Mouse (Mus musculus) embryonic facial prominence, embryonic 11.5 days (tissue): ENCODE results near the gene Serinc5. TPM values are rescaled to one million over a fixed set of nuclear protein-coding genes. Genes with fewer than 3 reads are reported as not detected.
A peak's percentile ranks its signal among the peaks of the same experiment; 100 is the strongest.

Source experiments
- ATAC-seq: fragments of 200-750 bp; cut with Nextera tagmentation; replicated peaks from 2 replicates; pipeline ENCODE4 v1.8.0; 2017; ENCODE audit warnings: low read depth; ENCODE audit not compliant: insufficient number of reproducible peaks, low FRiP score, low TSS enrichment
- DNase-seq: peaks from one replicate; pipeline ENCODE4 v3.0.0-alpha.2; 2015; ENCODE audit warnings: low spot score
- H3K27ac ChIP-seq: fragments of 300-500 bp; sonication (generic); replicated peaks from 2 replicates; pipeline ENCODE4 v1.5.1; 2014; ENCODE audit warnings: mild to moderate bottlenecking, low read depth, low read length, control low read depth
- H3K27me3 ChIP-seq: fragments of 300-500 bp; sonication (generic); 2 replicates; pipeline ENCODE4 v1.6.1; 2014; ENCODE audit warnings: mild to moderate bottlenecking, low read length, moderate library complexity, mixed read lengths; ENCODE audit not compliant: control insufficient read depth, insufficient read depth
- H3K36me3 ChIP-seq: fragments of 300-500 bp; sonication (generic); replicated peaks from 2 replicates; pipeline ENCODE4 v1.6.1; 2014; ENCODE audit warnings: low read depth, mild to moderate bottlenecking, low read length, moderate library complexity, mixed read lengths; ENCODE audit not compliant: control insufficient read depth, insufficient read depth
- H3K4me1 ChIP-seq: fragments of 300-500 bp; sonication (generic); 2 replicates; pipeline ENCODE4 v1.6.1; 2014; ENCODE audit warnings: low read length, mixed read lengths; ENCODE audit not compliant: control insufficient read depth, insufficient read depth
- H3K4me2 ChIP-seq: fragments of 300-500 bp; sonication (generic); 2 replicates; pipeline ENCODE4 v1.6.1; 2014; ENCODE audit warnings: low read depth, mild to moderate bottlenecking, control low read depth, low read length, moderate library complexity
- H3K4me3 ChIP-seq: fragments of 300-500 bp; sonication (generic); 2 replicates; pipeline ENCODE4 v1.5.1; 2014; ENCODE audit warnings: low read depth, low read length, control low read depth
- H3K9ac ChIP-seq: fragments of 300-500 bp; sonication (generic); replicated peaks from 2 replicates; pipeline ENCODE4 v1.6.1; 2014; ENCODE audit warnings: mild to moderate bottlenecking, control low read depth, low read length
- H3K9me3 ChIP-seq: fragments of 300-500 bp; sonication (generic); replicated peaks from 2 replicates; pipeline ENCODE4 v1.6.1; 2016; ENCODE audit warnings: mild to moderate bottlenecking, low read length, inconsistent platforms, mixed read lengths; ENCODE audit not compliant: control insufficient read depth
- WGBS: fragments of 180-500 bp; shearing (Covaris S2); extraction: QIAGEN DNeasy Blood & Tissue Kit; methylation state at CpG from one replicate; pipeline ENCODE4 v1.1.7; 2014; 5-methylcytosine and 5-hydroxymethylcytosine counted together
- polyA plus RNA-seq: library from polyadenylated mRNA; unstranded; fragments of >200 nt; fragmentation: Nextera tagmentation; extraction: Ambion mirVana; gene quantifications from 2 replicates; pipeline ENCODE4 v1.2.1, GENCODE M21; 2014

Gene Serinc5
- polyA plus RNA-seq, 1 experiment from 2014 or later = 9.8 TPM

GRCm38 (mm10) chr13:92626725-92627124, 15.8 kb downstream of the Serinc5 start:
- 90% methylated on average over 5 of the region's 5 CpGs for WGBS
- Histone ChIP-seq H3K27ac (no peak overlapping the region), H3K9me3 (no peaks in the 10 kb centered on the region), H3K36me3 (no peaks in the 10 kb centered on the region), H3K4me3 (no peak overlapping the region), H3K4me2 (no peak overlapping the region), H3K4me1 (no peaks in the 10 kb centered on the region), H3K27me3 (no peaks in the 10 kb centered on the region), H3K9ac (no peak overlapping the region)
- DNase-seq (no peak), ATAC-seq (no peak)

GRCm38 (mm10) chr13:92629509-92629908, 18.6 kb downstream of the Serinc5 start:
- Histone ChIP-seq H3K27me3 (no peaks in the 10 kb centered on the region), H3K9me3 (no peaks in the 10 kb centered on the region), H3K36me3 (no peaks in the 10 kb centered on the region), H3K4me2 (no peak overlapping the region), H3K27ac (no peak overlapping the region), H3K4me3 (no peak overlapping the region), H3K9ac (no peak overlapping the region), H3K4me1 (no peaks in the 10 kb centered on the region)
- 85% methylated on average over 3 of the region's 3 CpGs for WGBS
- DNase-seq = no peak
- ATAC-seq = no peak

- Histone ChIP-seq H3K27ac (no peak overlapping the region), H3K36me3 (no peaks in the 10 kb centered on the region), H3K27me3 (no peaks in the 10 kb centered on the region), H3K9me3 (no peaks in the 10 kb centered on the region), H3K4me2 (no peak overlapping the region), H3K9ac (no peak overlapping the region), H3K4me1 (peaks cover 3% of the 10 kb centered on the region), H3K4me3 (no peak overlapping the region)
- ATAC-seq = no peak
- DNase-seq = no peak
- WGBS = 86% methylated on average over 4 of the region's 4 CpGs
Measured at GRCm38 (mm10) chr13:92631450-92631849, 20.6 kb downstream of the Serinc5 start.

- H3K36me3 ChIP-seq = no peaks in the 10 kb centered on the region
Measured at GRCm38 (mm10) chr13:92632550-92632949, 21.7 kb downstream of the Serinc5 start.

GRCm38 (mm10) chr13:92635040-92635439, 24.1 kb downstream of the Serinc5 start:
- peaks cover 3% of the 10 kb centered on the region for H3K4me1 ChIP-seq
- DNase-seq (no peak), ATAC-seq (no peak)
- no peaks in the 10 kb centered on the region for H3K27me3 ChIP-seq
- H3K4me3 ChIP-seq = no peak overlapping the region
- H3K9me3 ChIP-seq = no peaks in the 10 kb centered on the region
- no peak overlapping the region for H3K27ac ChIP-seq
- 15% methylated on average over 2 of the region's 2 CpGs for WGBS
- H3K4me2 ChIP-seq = no peak overlapping the region
- H3K9ac ChIP-seq = no peak overlapping the region
- H3K36me3 ChIP-seq = no peaks in the 10 kb centered on the region

More at GRCm38 (mm10) chr13:92632550-92632949, 21.7 kb downstream of the Serinc5 start:
- peaks cover 3% of the 10 kb centered on the region for H3K4me1 ChIP-seq
- no peak overlapping the region for H3K27ac ChIP-seq
- no peaks in the 10 kb centered on the region for H3K9me3 ChIP-seq
- ATAC-seq = no peak
- WGBS = 38% methylated on average over 4 of the region's 4 CpGs
- no peaks in the 10 kb centered on the region for H3K27me3 ChIP-seq
- H3K9ac ChIP-seq = no peak overlapping the region
- no peak overlapping the region for H3K4me3 ChIP-seq
- no peak overlapping the region for H3K4me2 ChIP-seq
- no peak for DNase-seq

- H3K27ac ChIP-seq = peak overlapping the region; percentile 60
- H3K36me3 ChIP-seq = no peaks in the 10 kb centered on the region
- 55% methylated on average over 6 of the region's 6 CpGs for WGBS
- H3K9ac ChIP-seq = no peak overlapping the region; the same call in 1 of the 2 replicates
- DNase-seq (no peak), ATAC-seq (no peak)
- H3K4me2 ChIP-seq = no peak overlapping the region
- H3K4me3 ChIP-seq = no peak overlapping the region
- H3K9me3 ChIP-seq = no peaks in the 10 kb centered on the region
- no peaks in the 10 kb centered on the region for H3K27me3 ChIP-seq
- H3K4me1 ChIP-seq = peaks cover 3% of the 10 kb centered on the region
Measured at GRCm38 (mm10) chr13:92636226-92636909, 25.5 kb downstream of the Serinc5 start.

GRCm38 (mm10) chr13:92636910-92637275, 26.0 kb downstream of the Serinc5 start:
- WGBS = 2% methylated on average over 7 of the region's 7 CpGs
- peak; percentile 93 for DNase-seq
- H3K4me3 ChIP-seq = no peak overlapping the region
- no peaks in the 10 kb centered on the region for H3K36me3 ChIP-seq
- H3K9me3 ChIP-seq = no peaks in the 10 kb centered on the region
- peak; percentile 71 for ATAC-seq
- peak overlapping the region; percentile 30 for H3K27ac ChIP-seq
- peaks cover 3% of the 10 kb centered on the region for H3K4me1 ChIP-seq
- H3K4me2 ChIP-seq = no peak overlapping the region
- no peaks in the 10 kb centered on the region for H3K27me3 ChIP-seq
- H3K9ac ChIP-seq = peak overlapping the region; percentile 3; the same call in 1 of the 2 replicates

- Histone ChIP-seq H3K4me1 (peaks cover 3% of the 10 kb centered on the region), H3K4me3 (no peak overlapping the region), H3K36me3 (no peaks in the 10 kb centered on the region), H3K27me3 (no peaks in the 10 kb centered on the region), H3K27ac (no peak overlapping the region), H3K4me2 (no peak overlapping the region), H3K9me3 (no peaks in the 10 kb centered on the region), H3K9ac (no peak overlapping the region)
- no peak for ATAC-seq
- WGBS = 73% methylated on average over 12 of the region's 12 CpGs
- DNase-seq = no peak
Measured at GRCm38 (mm10) chr13:92639093-92640014, 28.5 kb downstream of the Serinc5 start.
